11 mouse cellular contexts compared by ENCODE assay signal in genomic region chr11:108221124-108221835, GRCm38 (mm10).
DNase-seq lines count a peak whose midpoint lies in the region; ATAC-seq lines count a peak whose summit lies in the region.
"Had no signal": no experiment of that assay in that cellular context is flagged by ENCODE, and none has a peak within 500 bp of the region (broad histone marks: within the 10 kb centered on the region; RNA-seq: fewer than 3 reads in every experiment).

No protein-coding gene starts in this region.

- no peak for DNase-seq in hindbrain, embryonic 14.5 days (ENCODE audit: low spot score)
- DNase-seq in urinary bladder, postnatal 14 days (ENCODE audit: low spot score): peak; percentile 34
- DNase-seq in urinary bladder, postnatal 4 days (ENCODE audit: low spot score in 2 of 2): no peak
- DNase-seq in left cerebral cortex, postnatal 25 days (ENCODE audit: low spot score in 2 of 2): peak; percentile 61 to 92
- no peak for DNase-seq in gastrocnemius, postnatal 36 days
- DNase-seq in liver: no peak
- DNase-seq: adrenal gland, postnatal 10 days had no signal

- peaks cover 40% of the 10 kb centered on the region for H3K4me1 ChIP-seq in hindbrain, embryonic 13.5 days (replicated peaks)
- peaks cover 46% of the 10 kb centered on the region for H3K4me1 ChIP-seq in hindbrain, embryonic 14.5 days (replicated peaks; ENCODE audit: control insufficient read depth, insufficient read depth, low read length)

- 87% methylated on average over 13 of the region's 13 CpGs for WGBS in hindbrain, embryonic 13.5 days
- 78% methylated on average over 13 of the region's 13 CpGs for WGBS in hindbrain, embryonic 14.5 days

- no peak for ATAC-seq in hindbrain, embryonic 13.5 days (ENCODE audit: low FRiP score)
- no peak for ATAC-seq in hindbrain, embryonic 14.5 days (ENCODE audit: low FRiP score)
- no peak for ATAC-seq in erythroid progenitor cell, adult 5-6 weeks (replicated peaks; ENCODE audit: low FRiP score, poor library complexity, severe bottlenecking)

- no peak overlapping the region for H3K9ac ChIP-seq in hindbrain, embryonic 13.5 days
- no peak overlapping the region for H3K9ac ChIP-seq in hindbrain, embryonic 14.5 days
- H3K9ac ChIP-seq: embryonic facial prominence, embryonic 12.5 days had no signal

- H3K4me3 ChIP-seq in hindbrain, embryonic 13.5 days: no peak overlapping the region
- no peak overlapping the region for H3K4me3 ChIP-seq in hindbrain, embryonic 14.5 days (replicated peaks; ENCODE audit: low read length)
- H3K4me3 ChIP-seq: embryonic facial prominence, embryonic 12.5 days had no signal

- intact Hi-C loops in left cerebral cortex, postnatal 25 days (cut with DNase I): loop anchor here (1.0 to 2.0 kb wide), 3 partner anchors 45 to 122 kb away; partner anchors contain the start of genes Apoh and Prkca
- intact Hi-C loops in gastrocnemius, postnatal 36 days (cut with DNase I): loop anchor here (5.0 kb wide), 1 partner anchor 121 kb away; the partner anchor contains the start of genes Apoh and Prkca

- no peak overlapping the region for H3K4me2 ChIP-seq in hindbrain, embryonic 13.5 days
- H3K4me2 ChIP-seq in hindbrain, embryonic 14.5 days (replicated peaks): no peak overlapping the region
- H3K4me2 ChIP-seq: embryonic facial prominence, embryonic 12.5 days had no signal

- H3K9me3 ChIP-seq in hindbrain, embryonic 13.5 days: no peaks in the 10 kb centered on the region
- no peaks in the 10 kb centered on the region for H3K9me3 ChIP-seq in hindbrain, embryonic 14.5 days (ENCODE audit: control insufficient read depth, low read length)
- H3K9me3 ChIP-seq: embryonic facial prominence, embryonic 12.5 days had no signal

- peak overlapping the region; percentile 23; the same call in 1 of the 2 replicates for H3K27ac ChIP-seq in hindbrain, embryonic 13.5 days
- no peak overlapping the region for H3K27ac ChIP-seq in hindbrain, embryonic 14.5 days
- H3K27ac ChIP-seq: embryonic facial prominence, embryonic 12.5 days had no signal

- H3K36me3 ChIP-seq in hindbrain, embryonic 13.5 days: no peaks in the 10 kb centered on the region
- no peaks in the 10 kb centered on the region for H3K36me3 ChIP-seq in hindbrain, embryonic 14.5 days (replicated peaks; ENCODE audit: control insufficient read depth, insufficient read depth)
- H3K36me3 ChIP-seq: embryonic facial prominence, embryonic 12.5 days had no signal

- H3K27me3 ChIP-seq in hindbrain, embryonic 13.5 days: 0 out of 2 replicates have a peak, but pooled peaks cover 3% of the 10 kb centered on the region
- H3K27me3 ChIP-seq in hindbrain, embryonic 14.5 days (ENCODE audit: control insufficient read depth, insufficient read depth, low read length): no peaks in the 10 kb centered on the region
- H3K27me3 ChIP-seq: CH12.LX had no signal

Comparison
In these comparisons a context has a peak if more than half of its experiments do, and no peak if none do; other contexts are left out.
1. DNase-seq: peak in urinary bladder, postnatal 14 days (single experiment) and left cerebral cortex, postnatal 25 days (2 of 2); none in hindbrain, embryonic 14.5 days (single experiment), urinary bladder, postnatal 4 days (0 of 2), gastrocnemius, postnatal 36 days (0 of 2) and liver (single experiment).